Mouse (Mus musculus) MEL (cell line): ENCODE data around the gene Cdk14. TPM values are rescaled to one million over a fixed set of nuclear protein-coding genes. Genes with fewer than 3 reads are reported as not detected.

Source experiments
- DNase-seq: peaks from one replicate; pipeline ENCODE4 v3.0.0; 2011; ENCODE audit warnings: low read depth, low spot score
- H3K27ac ChIP-seq: 2 replicates; pipeline ENCODE4 v1.5.1; 2012; ENCODE audit warnings: low read depth, mild to moderate bottlenecking, control low read depth, low read length, moderate library complexity; ENCODE audit not compliant: control insufficient read depth
- H3K27me3 ChIP-seq, 2 experiments: fragments of 150-350 bp in 1 of 2; sonication (generic) in 1 of 2; 2 replicates each; pipeline ENCODE4 v1.6.1; 2012; ENCODE audit warnings: low read length in 2 of 2, mild to moderate bottlenecking in 2 of 2, improper control_type of control experiment in 1 of 2, moderate library complexity in 1 of 2; ENCODE audit not compliant: insufficient read depth in 2 of 2, control insufficient read depth in 1 of 2
- H3K36me3 ChIP-seq, 2 experiments: 2 replicates each; pipeline ENCODE4 v1.6.1; 2012 to 2014; ENCODE audit warnings: low read length in 2 of 2, improper control_type of control experiment in 1 of 2, inconsistent platforms in 1 of 2, mild to moderate bottlenecking in 1 of 2; ENCODE audit not compliant: insufficient read depth in 2 of 2, control insufficient read depth in 1 of 2
- H3K4me1 ChIP-seq, 2 experiments: fragments of 150-350 bp in 1 of 2; sonication (generic) in 1 of 2; 2 replicates each; pipeline ENCODE4 v1.6.1; 2012; ENCODE audit warnings: low read length in 2 of 2, improper control_type of control experiment in 1 of 2, mild to moderate bottlenecking in 1 of 2; ENCODE audit not compliant: insufficient read depth in 2 of 2, control insufficient read depth in 1 of 2
- H3K4me3 ChIP-seq, 2 experiments: fragments of 150-350 bp in 1 of 2; sonication (generic) in 1 of 2; 2 replicates each; pipeline ENCODE4 v1.5.1; 2012; ENCODE audit warnings: low read depth in 2 of 2, low read length in 2 of 2, mild to moderate bottlenecking in 2 of 2, moderate library complexity in 2 of 2, control low read depth in 1 of 2, improper control_type of control experiment in 1 of 2; ENCODE audit not compliant: control insufficient read depth in 1 of 2, insufficient read depth in 1 of 2
- H3K79me2 ChIP-seq: 2 replicates; pipeline ENCODE4 v1.6.1; 2012; ENCODE audit warnings: mild to moderate bottlenecking, low read length, moderate library complexity; ENCODE audit not compliant: control insufficient read depth, poor library complexity, insufficient read depth
- H3K9ac ChIP-seq: 2 replicates; pipeline ENCODE4 v1.6.1; 2012; ENCODE audit warnings: low read depth, mild to moderate bottlenecking, control low read depth, low read length, moderate library complexity; ENCODE audit not compliant: control insufficient read depth, poor library complexity, severe bottlenecking
- H3K9me3 ChIP-seq: fragments of 150-350 bp; sonication (generic); replicated peaks from 2 replicates; pipeline ENCODE4 v1.6.1; 2012; ENCODE audit warnings: mild to moderate bottlenecking, low read length, improper control_type of control experiment, moderate library complexity; ENCODE audit not compliant: insufficient read depth
- BHLHE40 ChIP-seq: IDR thresholded peaks from 2 replicates; pipeline ENCODE4 v1.6.1; 2012; ENCODE audit warnings: low read depth, mild to moderate bottlenecking, inconsistent platforms, low read length, improper control_type of control experiment, borderline replicate concordance
- CHD1 ChIP-seq: IDR thresholded peaks from 2 replicates; pipeline ENCODE4 v1.6.1; 2012; ENCODE audit warnings: low read depth, mild to moderate bottlenecking, inconsistent platforms, low read length, improper control_type of control experiment
- CHD2 ChIP-seq: IDR thresholded peaks from 2 replicates; pipeline ENCODE4 v1.6.1; 2011; ENCODE audit warnings: low read length, improper control_type of control experiment
- ELF1 ChIP-seq: IDR thresholded peaks from 2 replicates; pipeline ENCODE4 v1.6.1; 2014; ENCODE audit warnings: low read depth, mild to moderate bottlenecking, inconsistent platforms, low read length, improper control_type of control experiment, moderate library complexity
- GABPA ChIP-seq: IDR thresholded peaks from 2 replicates; pipeline ENCODE4 v1.6.1; 2012; ENCODE audit warnings: low read depth, mild to moderate bottlenecking, inconsistent platforms, low read length, improper control_type of control experiment, moderate library complexity
- GATA1 ChIP-seq: IDR thresholded peaks from 2 replicates; pipeline ENCODE4 v1.6.1; 2011; ENCODE audit warnings: low read depth, low read length, improper control_type of control experiment
- HCFC1 ChIP-seq: IDR thresholded peaks from 2 replicates; pipeline ENCODE4 v1.6.1; 2012; ENCODE audit warnings: low read depth, mild to moderate bottlenecking, inconsistent platforms, low read length, improper control_type of control experiment, moderate library complexity
- JUND ChIP-seq: IDR thresholded peaks from 2 replicates; pipeline ENCODE4 v1.6.1; 2011; ENCODE audit warnings: low read depth, mild to moderate bottlenecking, improper control_type of control experiment, low read length
- MAFK ChIP-seq: IDR thresholded peaks from 2 replicates; pipeline ENCODE4 v1.6.1; 2011; ENCODE audit warnings: low read depth, mild to moderate bottlenecking, low read length, improper control_type of control experiment, borderline replicate concordance
- MAX ChIP-seq: IDR thresholded peaks from 2 replicates; pipeline ENCODE4 v1.6.1; 2011; ENCODE audit warnings: low read length, improper control_type of control experiment
- MAZ ChIP-seq: IDR thresholded peaks from 2 replicates; pipeline ENCODE4 v1.6.1; 2012; ENCODE audit warnings: low read depth, mild to moderate bottlenecking, inconsistent platforms, low read length, improper control_type of control experiment
- MXI1 ChIP-seq: IDR thresholded peaks from 2 replicates; pipeline ENCODE4 v1.6.1; 2011; ENCODE audit warnings: mild to moderate bottlenecking, low read depth, low read length, improper control_type of control experiment
- MYB ChIP-seq: IDR thresholded peaks from 2 replicates; pipeline ENCODE4 v1.6.1; 2011; ENCODE audit warnings: mild to moderate bottlenecking, low read depth, low read length, improper control_type of control experiment
- NELFE ChIP-seq: IDR thresholded peaks from 2 replicates; pipeline ENCODE4 v1.6.1; 2011; ENCODE audit warnings: low read depth, low read length, improper control_type of control experiment
- RCOR1 ChIP-seq: IDR thresholded peaks from 2 replicates; pipeline ENCODE4 v1.6.1; 2012; ENCODE audit warnings: low read depth, mild to moderate bottlenecking, inconsistent platforms, low read length, improper control_type of control experiment
- SIN3A ChIP-seq: IDR thresholded peaks from 2 replicates; pipeline ENCODE4 v1.6.1; 2012; ENCODE audit warnings: low read length, improper control_type of control experiment, inconsistent platforms
- SMC3 ChIP-seq: IDR thresholded peaks from 2 replicates; pipeline ENCODE4 v1.6.1; 2011; ENCODE audit warnings: low read depth, low read length, improper control_type of control experiment
- TAL1 ChIP-seq: IDR thresholded peaks from 2 replicates; pipeline ENCODE4 v1.6.1; 2012; ENCODE audit warnings: mild to moderate bottlenecking, inconsistent platforms, low read length, moderate library complexity, mixed read lengths
- ZC3H11A ChIP-seq: IDR thresholded peaks from 2 replicates; pipeline ENCODE4 v1.6.1; 2012; ENCODE audit warnings: low read depth, mild to moderate bottlenecking, inconsistent platforms, low read length, improper control_type of control experiment
- ZKSCAN1 ChIP-seq: IDR thresholded peaks from 2 replicates; pipeline ENCODE4 v1.6.1; 2012; ENCODE audit warnings: low read depth, mild to moderate bottlenecking, inconsistent platforms, low read length, improper control_type of control experiment, moderate library complexity
- ZMIZ1 ChIP-seq: IDR thresholded peaks from 2 replicates; pipeline ENCODE4 v1.6.1; 2012; ENCODE audit warnings: low read depth, mild to moderate bottlenecking, inconsistent platforms, low read length, improper control_type of control experiment, moderate library complexity
- polyA plus RNA-seq, 2 experiments: library from polyadenylated mRNA; stranded (reverse) in 1 of 2; unstranded in 1 of 2; fragments of >175 nt in 1 of 2; fragments of >200 nt in 1 of 2; gene quantifications; 2 replicates each; pipeline versions ENCODE4 v1.2.1 to v1.2.4; 2012; ENCODE audit warnings: low replicate concordance in 2 of 2, low read depth in 1 of 2; ENCODE audit not compliant: insufficient read length in 2 of 2, insufficient read depth in 1 of 2, missing spikeins in 1 of 2
- total RNA-seq: library from RNA; depleted of rRNA; stranded (reverse); fragments of 300-350 nt; gene quantifications from 2 replicates; pipeline ENCODE4 v1.2.3, GENCODE M21; 2012

Gene Cdk14
- total and polyA plus RNA-seq, 3 experiments = not detected

GRCm38 (mm10) chr5:4758331-4759080 lies 661.6 kb downstream of the Cdk14 start:
- TF ChIP-seq TAL1 (no peak), HCFC1 (no peak), ZC3H11A (no peak)
- Histone ChIP-seq H3K4me1 (no peaks in the 10 kb centered on the region), H3K9ac (no peak overlapping the region), H3K36me3 (no peaks in the 10 kb centered on the region), H3K4me3 (no peak overlapping the region), H3K9me3 (no peaks in the 10 kb centered on the region), H3K79me2 (no peaks in the 10 kb centered on the region), H3K27me3 (no peaks in the 10 kb centered on the region), H3K27ac (no peak overlapping the region)
- DNase-seq = no peak

- Histone ChIP-seq H3K27me3 (no peaks in the 10 kb centered on the region), H3K9ac (no peak within 1 kb of the TSS), H3K9me3 (no peaks in the 10 kb centered on the region), H3K79me2 (no peaks in the 10 kb centered on the region), H3K36me3 (no peaks in the 10 kb centered on the region), H3K27ac (no peak within 1 kb of the TSS), H3K4me3 (no peak within 1 kb of the TSS), H3K4me1 (no peaks in the 10 kb centered on the region)
- no peak for DNase-seq
- TF ChIP-seq TAL1 (no peak), SIN3A (no peak), RCOR1 (no peak), MAFK (no peak), GABPA (no peak), JUND (no peak), MYB (no peak)
Measured at GRCm38 (mm10) chr5:4757902-4758301, 662.2 kb downstream of the Cdk14 start, which contains the start of gene Fzd1. TSS of gene Fzd1 (minus strand) at chr5:4758035.

- H3K4me1 ChIP-seq = no peaks in the 10 kb centered on the region
- H3K36me3 ChIP-seq = no peaks in the 10 kb centered on the region
- no peaks in the 10 kb centered on the region for H3K27me3 ChIP-seq
- no peak overlapping the region for H3K27ac ChIP-seq
- DNase-seq = no peak
- no peak overlapping the region for H3K4me3 ChIP-seq
- no peaks in the 10 kb centered on the region for H3K79me2 ChIP-seq
- H3K9ac ChIP-seq = no peak overlapping the region
- no peak for TF ChIP-seq NELFE
- TF ChIP-seq CHD1 = no peak
- TF ChIP-seq SMC3 = no peak
- no peak for TF ChIP-seq ZKSCAN1
- no peak for TF ChIP-seq MXI1
- TF ChIP-seq ELF1 = no peak
- no peak for TF ChIP-seq GATA1
- no peak for TF ChIP-seq GABPA
- no peak for TF ChIP-seq MAX
- TF ChIP-seq ZMIZ1 = no peak
- TF ChIP-seq MAZ = no peak
- TF ChIP-seq JUND = no peak
- no peak for TF ChIP-seq BHLHE40
- TF ChIP-seq TAL1 = no peak
- no peak for TF ChIP-seq CHD2
- H3K9me3 ChIP-seq = no peaks in the 10 kb centered on the region
Measured at GRCm38 (mm10) chr5:4756871-4757711, 663.0 kb downstream of the Cdk14 start.
